Mouse (Mus musculus) kidney, postnatal 36 days (tissue): ENCODE measurements around the gene Zfp985.
A peak's percentile ranks its signal among the peaks of the same experiment; 100 is the strongest.
"Not testable (repeated sequence)": the region's sequence is repeated elsewhere in the genome, so short reads cannot be mapped to it uniquely, and the experiment has no call there.

ENCODE experiments used
- DNase-seq, 2 experiments: peaks; one replicate each; pipeline ENCODE4 v3.0.0; 2021 to 2022; ENCODE audit warnings: mixed read lengths in 2 of 2

The Zfp985 gene

GRCm38 (mm10) chr4:147553071-147553470 is at the start of gene Zfp985:
Zfp985 (plus strand) TSS chr4:147553277.
- DNase-seq = not testable (repeated sequence)

DNA sequence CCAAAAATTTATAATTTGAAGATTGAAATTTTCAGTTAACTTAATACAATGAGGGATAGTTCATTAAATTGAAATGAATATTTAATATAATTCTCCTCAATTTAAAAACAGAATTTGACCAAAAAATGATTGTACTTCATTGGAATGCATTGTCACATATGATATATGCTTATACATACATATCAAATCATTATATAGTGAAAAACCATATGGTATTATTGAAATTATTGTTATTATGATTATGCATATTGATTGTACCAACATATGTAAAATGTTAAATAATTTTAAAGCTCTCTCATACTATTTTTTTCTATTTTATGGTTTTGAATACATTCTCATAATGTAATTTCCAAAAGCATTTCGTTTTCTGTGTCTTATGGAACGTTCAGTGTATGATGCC is 43.9 kb upstream of the Zfp985 start:
- no peak for DNase-seq

DNA sequence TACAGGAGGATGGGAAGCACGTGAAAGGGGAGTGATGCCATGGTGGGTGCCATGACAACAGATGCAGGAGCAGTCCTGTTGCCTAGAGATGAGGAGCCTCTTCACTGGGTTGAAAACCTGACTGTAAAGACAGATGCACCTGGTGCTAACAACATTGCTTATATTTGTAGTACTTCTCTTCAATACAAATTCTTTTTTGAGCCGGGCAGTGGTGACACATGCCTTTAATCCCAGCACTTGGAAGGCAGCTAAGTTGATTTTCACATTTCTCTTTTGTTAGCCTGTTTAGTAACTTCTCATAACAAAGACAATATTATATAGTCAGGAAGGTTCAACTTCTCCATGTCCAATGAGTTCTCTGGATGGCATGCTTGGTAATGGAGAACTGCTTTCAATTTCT is 34.1 kb upstream of the Zfp985 start:
- no peak for DNase-seq

- DNase-seq = no peak
Observed at GRCm38 (mm10) chr4:147520100-147520499, 33.0 kb upstream of the Zfp985 start.

GRCm38 (mm10) chr4:147525125-147525524 is 28.0 kb upstream of the Zfp985 start:
- no peak for DNase-seq

DNA sequence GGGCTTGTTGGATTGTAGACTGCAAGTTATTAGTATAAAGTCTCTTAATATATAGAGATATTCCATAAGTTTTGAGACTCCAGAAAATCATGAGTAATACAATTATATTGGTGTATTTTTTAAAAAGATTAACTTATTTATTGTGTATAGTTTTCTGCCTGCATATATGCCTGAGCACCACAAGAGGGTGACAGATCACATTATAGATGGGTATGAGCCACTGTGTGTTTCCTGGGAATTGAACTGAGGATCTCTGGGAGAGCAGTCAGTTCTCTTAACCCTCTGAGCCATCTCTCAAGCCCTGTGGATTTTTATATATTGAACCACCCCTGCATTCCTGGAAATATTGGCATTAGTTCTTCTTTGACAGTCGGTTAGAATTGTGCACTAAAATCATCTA is 22.7 kb upstream of the Zfp985 start:
- no peak for DNase-seq

DNA sequence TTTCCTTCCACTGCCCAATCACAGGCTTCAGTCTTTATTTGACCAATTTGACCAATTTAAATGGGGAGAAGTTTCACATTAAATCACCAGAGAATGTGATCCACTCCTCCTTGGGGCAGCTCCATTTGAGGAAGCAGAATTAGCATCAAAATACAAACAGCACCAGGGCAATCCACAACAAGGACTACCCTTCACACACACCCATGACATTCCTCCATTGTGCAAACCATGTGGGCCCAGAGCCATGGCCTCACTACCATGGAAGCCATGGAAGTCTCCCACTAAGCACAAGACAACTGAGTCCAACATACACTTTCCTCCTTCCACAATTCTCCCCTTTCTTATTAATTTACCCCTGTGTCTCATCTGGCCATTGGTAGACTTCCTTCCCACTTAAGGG is 17.2 kb upstream of the Zfp985 start:
- not testable (repeated sequence) for DNase-seq

DNA sequence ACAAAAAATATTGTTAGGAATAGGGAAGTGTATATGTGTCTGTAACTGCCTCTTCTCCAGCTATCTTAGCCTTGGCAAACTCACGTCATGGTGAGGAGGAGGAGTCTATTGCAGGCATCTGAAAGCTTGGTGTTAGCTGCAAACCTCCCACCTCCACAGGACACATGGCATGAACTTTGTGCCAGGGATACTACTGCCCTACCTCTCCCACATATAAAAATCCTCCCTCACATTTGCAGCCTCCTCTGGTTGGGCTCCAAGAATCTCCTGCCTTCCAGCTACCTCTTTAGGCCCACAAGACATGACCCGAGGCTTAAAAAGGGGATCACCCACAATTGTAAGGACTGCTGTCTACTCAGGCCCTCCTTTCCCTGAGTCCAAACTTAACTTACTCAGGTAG is 15.4 kb upstream of the Zfp985 start:
- DNase-seq = no peak

GRCm38 (mm10) chr4:147539918-147540317 is 13.2 kb upstream of the Zfp985 start, which contains the start of gene Gm16503:
Gm16503 (plus strand) TSS chr4:147540218.
- DNase-seq = not testable (repeated sequence)

DNA sequence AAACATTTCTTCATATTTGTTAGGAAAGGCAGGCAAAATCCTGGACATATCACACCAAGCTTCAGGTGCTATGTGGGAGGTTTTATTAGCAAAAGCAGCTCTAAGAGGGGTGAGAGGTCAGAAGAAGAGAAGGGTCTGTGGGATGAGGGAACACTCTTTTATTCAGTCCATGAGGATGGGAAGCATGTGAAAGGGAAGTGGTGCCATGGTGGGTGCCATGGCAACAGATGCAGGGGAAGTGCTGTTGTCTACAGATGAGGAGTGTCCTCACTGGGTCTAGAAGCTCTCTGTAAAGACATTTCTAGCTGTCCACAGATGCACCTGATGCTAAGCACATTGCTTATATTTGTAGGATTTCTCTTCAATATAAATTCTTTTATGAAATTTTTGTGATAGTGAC is 12.0 kb upstream of the Zfp985 start:
- DNase-seq = no peak

DNA sequence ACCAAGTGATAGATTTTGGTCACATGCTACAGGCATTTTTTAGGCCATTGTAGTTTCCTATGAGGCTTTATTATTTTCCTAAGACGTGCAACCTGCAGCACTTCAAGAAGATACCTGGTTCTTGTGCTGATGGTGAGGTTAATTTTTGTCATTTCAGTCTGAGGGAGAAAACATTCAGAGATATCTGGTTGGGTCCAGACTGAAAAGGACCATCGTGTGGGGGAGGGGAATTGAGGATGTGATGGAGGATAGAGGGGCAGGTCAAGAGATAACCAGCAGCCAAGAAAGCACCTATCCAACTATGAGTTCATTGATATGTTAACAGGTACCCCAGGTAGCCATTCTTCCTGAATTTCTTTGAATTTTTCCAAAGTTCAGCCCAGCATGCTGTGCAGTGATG is 1.3 kb downstream of the Zfp985 start:
- DNase-seq = not testable (repeated sequence)

DNA sequence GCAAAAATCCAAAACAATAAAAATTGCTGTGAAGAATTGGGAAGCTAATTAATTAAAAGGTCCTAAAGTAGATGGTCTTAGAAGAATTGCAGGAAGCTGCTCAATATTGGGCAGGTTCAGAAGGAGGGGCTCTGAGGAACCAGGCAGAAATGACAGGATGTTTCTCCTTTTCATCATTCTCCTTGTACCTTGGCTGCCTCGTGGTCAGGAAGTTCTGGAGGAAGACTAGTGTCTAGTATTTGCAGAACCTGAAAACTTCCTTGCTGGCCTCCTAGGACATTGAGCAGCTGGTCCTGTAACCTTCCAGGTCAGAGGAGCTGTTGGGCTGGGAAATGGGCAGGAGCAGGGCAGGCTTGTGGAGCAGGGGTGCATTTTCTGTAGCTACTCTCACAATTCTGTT is 3.8 kb downstream of the Zfp985 start:
- not testable (repeated sequence) for DNase-seq

GRCm38 (mm10) chr4:147558011-147558410 is 4.9 kb downstream of the Zfp985 start:
- not testable (repeated sequence) for DNase-seq

- DNase-seq = peak; percentile 23 to 46
Observed at GRCm38 (mm10) chr4:147559096-147559495, 6.0 kb downstream of the Zfp985 start.

GRCm38 (mm10) chr4:147565426-147566220 is 12.5 kb downstream of the Zfp985 start:
- no peak for DNase-seq

GRCm38 (mm10) chr4:147571156-147571555 is 18.1 kb downstream of the Zfp985 start:
- DNase-seq = not testable (repeated sequence)

GRCm38 (mm10) chr4:147579371-147579770 is 26.3 kb downstream of the Zfp985 start:
- not testable (repeated sequence) for DNase-seq

DNA sequence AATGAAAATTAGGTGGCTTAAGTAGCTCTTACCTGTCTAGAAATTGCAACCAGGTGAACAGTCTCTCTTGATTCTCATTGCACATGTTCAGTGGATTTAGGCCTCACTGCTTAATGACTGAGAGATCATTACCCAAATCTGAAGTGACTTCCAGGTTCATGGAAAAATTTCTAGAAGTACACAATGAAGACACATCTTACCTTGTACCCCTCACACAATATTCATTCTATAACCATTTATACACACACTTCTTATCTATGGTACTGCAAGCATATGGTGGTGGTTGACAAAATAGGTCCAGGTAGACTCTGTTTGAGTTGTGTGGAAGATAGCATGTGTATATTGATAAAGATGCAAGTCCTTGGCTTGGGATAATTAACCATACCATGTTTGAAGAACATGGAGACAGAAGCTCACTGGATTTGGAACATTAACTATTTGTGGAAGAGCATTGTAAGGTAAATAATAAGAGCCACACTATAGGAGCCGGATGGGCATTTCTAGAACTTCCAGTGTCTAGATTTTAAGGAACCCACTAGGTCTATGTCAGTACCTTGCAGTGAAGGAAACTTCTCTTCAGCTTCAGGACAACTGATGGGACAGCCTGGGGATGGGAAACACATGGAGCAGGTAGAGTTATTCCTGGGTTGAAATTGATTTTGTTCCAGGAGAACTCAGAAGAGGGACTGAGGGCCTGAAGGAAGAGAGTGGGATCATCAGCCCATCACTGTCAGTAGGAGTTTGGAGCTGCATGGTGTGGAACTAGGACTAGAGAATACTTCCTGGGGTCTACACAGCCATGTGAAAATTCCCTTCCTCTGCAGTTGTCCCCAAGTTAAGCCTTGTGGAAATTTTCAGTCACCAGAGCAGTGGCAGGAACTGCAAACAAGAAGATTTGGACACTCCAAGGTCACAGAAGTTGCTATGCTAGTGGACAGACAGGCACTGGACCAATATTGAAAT is 33.7 kb downstream of the Zfp985 start:
- DNase-seq = no peak

- not testable (repeated sequence) for DNase-seq
Observed at GRCm38 (mm10) chr4:147594630-147595029, 41.6 kb downstream of the Zfp985 start.

- no peak for DNase-seq
Observed at GRCm38 (mm10) chr4:147597685-147598084, 44.6 kb downstream of the Zfp985 start.

DNA sequence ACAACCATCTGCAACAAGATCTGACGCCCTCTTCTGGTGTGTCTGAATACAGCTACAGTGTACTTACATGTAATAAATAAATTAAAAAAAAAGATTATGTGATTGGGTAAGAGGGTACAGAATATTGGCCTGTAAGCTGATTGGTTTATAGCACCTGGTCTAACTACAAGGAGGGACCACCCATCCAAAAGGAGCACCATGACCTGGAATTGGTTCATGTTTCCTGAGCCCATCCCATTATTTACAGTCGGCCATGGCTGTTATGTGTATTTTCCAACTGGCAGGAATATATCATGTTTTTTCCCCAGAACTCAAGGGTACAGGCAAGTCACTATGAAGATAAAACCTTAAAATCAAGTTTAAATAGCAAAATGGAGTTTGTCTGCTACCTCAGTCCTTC is 45.8 kb downstream of the Zfp985 start:
- DNase-seq = no peak

- DNase-seq = no peak
Observed at GRCm38 (mm10) chr4:147601881-147602280, 48.8 kb downstream of the Zfp985 start.

DNA sequence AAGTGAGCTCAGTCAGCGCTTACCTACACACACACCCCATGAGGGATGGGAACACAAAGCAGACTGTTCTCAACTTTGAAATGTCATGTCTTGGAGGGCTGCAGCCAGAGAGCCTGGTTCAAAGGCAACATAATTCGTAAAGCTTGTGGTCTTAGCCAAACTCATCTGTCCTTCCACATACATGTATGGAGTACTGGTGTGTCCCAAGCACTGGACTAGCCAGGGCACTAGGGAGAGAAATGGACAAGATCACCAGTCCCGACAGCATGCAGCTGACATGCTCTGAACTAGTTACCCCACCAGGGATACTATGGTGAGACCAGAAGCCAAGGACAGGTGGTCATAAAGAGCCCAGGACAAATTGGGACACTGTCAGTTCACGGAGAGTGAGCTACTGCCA is 50.7 kb downstream of the Zfp985 start:
- no peak for DNase-seq

- DNase-seq = no peak
Observed at GRCm38 (mm10) chr4:147605521-147605920, 52.4 kb downstream of the Zfp985 start.
